Mouse (Mus musculus) frontal cortex, postnatal 25 days (tissue): ENCODE measurements around the gene 1190007I07Rik.
A peak's percentile ranks its signal among the peaks of the same experiment; 100 is the strongest.
"Not testable (repeated sequence)": the region's sequence is repeated elsewhere in the genome, so short reads cannot be mapped to it uniquely, and the experiment has no call there.

Source experiments
- DNase-seq, 2 experiments: peaks; one replicate each; pipeline ENCODE4 v3.0.0; 2022; ENCODE audit warnings: low spot score in 2 of 2

Gene 1190007I07Rik

DNA sequence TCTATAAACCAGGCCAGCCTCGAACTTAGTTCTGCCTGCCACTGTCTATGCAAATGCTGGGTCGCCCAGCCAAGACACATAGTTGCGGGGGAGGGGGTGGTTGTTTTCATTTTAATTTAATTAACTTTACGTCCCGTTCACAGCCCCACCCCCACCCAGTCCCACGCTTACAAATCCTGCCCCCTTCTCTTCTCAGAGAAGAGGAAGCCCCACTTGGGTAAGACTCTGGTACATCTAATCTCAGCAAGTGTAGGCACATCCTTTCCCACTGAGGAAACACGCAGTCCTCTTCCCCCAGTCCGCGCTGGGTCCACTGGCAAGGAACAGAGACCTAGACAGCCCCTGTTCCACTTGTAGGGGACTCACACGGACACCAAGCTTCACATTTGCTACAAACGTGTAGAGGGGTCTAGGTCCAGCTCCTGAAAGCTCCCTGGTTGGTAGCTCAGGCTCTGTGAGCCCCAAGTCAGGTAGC is 6.1 kb upstream of the 1190007I07Rik start:
- DNase-seq, result peak in 1 of 2 experiments; percentile 23

DNA sequence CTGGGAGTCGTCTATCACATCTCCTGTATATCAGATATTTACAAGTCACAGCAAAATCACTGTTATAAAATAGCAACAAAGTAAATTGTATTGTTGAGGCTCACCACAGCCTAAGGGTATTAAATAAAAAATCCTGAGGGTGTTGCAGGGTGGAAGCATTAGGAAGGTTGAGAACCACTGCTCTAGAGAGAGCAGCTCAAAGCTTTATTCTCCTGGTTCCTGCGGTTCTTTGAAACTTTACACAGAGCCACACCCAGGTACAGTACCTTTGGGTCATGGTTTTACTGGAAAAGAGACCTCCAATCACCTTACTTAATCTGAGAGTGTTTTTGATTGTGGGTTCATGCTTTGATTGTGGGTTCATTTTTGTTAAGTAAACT is 515 bp upstream of the 1190007I07Rik start:
- not testable (repeated sequence) for DNase-seq

DNA sequence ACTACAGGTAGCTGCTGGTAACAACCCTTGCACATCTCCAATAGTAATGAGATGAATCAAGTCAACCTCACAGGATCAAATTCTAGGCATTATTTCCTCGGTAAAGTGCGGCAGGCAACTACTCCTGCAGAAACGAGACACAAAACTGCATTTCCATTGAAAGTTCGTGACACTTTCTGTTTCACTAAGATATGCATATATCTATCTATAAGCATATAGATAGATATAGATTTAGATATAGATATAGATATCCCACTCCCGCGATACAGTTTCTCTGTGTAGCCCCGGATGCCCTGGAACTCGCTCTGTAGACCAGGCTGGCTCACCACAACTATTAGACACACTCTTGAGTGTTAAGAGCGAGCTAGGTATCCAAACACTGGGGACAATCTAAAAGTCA is 793 bp downstream of the 1190007I07Rik start:
- DNase-seq, result no peak

- DNase-seq, result not testable (repeated sequence)
Observed at GRCm38 (mm10) chr10:82594421-82594820, 28.6 kb downstream of the 1190007I07Rik start.

GRCm38 (mm10) chr10:82589673-82590072 is 33.4 kb downstream of the 1190007I07Rik start:
- DNase-seq, result not testable (repeated sequence)

- DNase-seq, result not testable (repeated sequence)
Observed at GRCm38 (mm10) chr10:82571091-82571490, 51.9 kb downstream of the 1190007I07Rik start.
